Mouse (Mus musculus) stomach, postnatal 0 days (tissue): ENCODE data around the gene Ncoa1. TPM values are rescaled to one million over a fixed set of nuclear protein-coding genes. Genes with fewer than 3 reads are reported as not detected.

Experiments used
- ATAC-seq: fragments of 200-750 bp; cut with Nextera tagmentation; 2 replicates; pipeline ENCODE4 v1.8.0; 2017; ENCODE audit not compliant: low FRiP score, low TSS enrichment
- DNase-seq: peaks from one replicate; pipeline ENCODE4 v3.0.0-alpha.2; 2016; ENCODE audit warnings: low spot score
- H3K27ac ChIP-seq: fragments of 300-500 bp; sonication (generic); replicated peaks from 2 replicates; pipeline ENCODE4 v1.5.1; 2014; ENCODE audit warnings: mild to moderate bottlenecking, control low read depth
- H3K27me3 ChIP-seq: fragments of 300-500 bp; sonication (generic); 2 replicates; pipeline ENCODE4 v1.6.1; 2014; ENCODE audit warnings: low read length; ENCODE audit not compliant: control insufficient read depth, insufficient read depth
- H3K36me3 ChIP-seq: fragments of 300-500 bp; sonication (generic); 2 replicates; pipeline ENCODE4 v1.6.1; 2014; ENCODE audit warnings: low read length, mixed read lengths; ENCODE audit not compliant: control insufficient read depth, insufficient read depth
- H3K4me1 ChIP-seq: fragments of 300-500 bp; sonication (generic); replicated peaks from 2 replicates; pipeline ENCODE4 v1.6.1; 2014; ENCODE audit warnings: antibody characterized with exemption; ENCODE audit not compliant: control insufficient read depth, insufficient read depth
- H3K4me2 ChIP-seq: fragments of 300-500 bp; sonication (generic); replicated peaks from 2 replicates; pipeline ENCODE4 v1.6.1; 2014; ENCODE audit warnings: low read depth, mild to moderate bottlenecking, control low read depth, moderate library complexity
- H3K4me3 ChIP-seq: fragments of 300-500 bp; sonication (generic); 2 replicates; pipeline ENCODE4 v1.5.1; 2014; ENCODE audit warnings: low read depth, low read length, control low read depth
- H3K9ac ChIP-seq: fragments of 300-500 bp; sonication (generic); 2 replicates; pipeline ENCODE4 v1.6.1; 2014; ENCODE audit warnings: mild to moderate bottlenecking, low read length, control low read depth, mixed read lengths
- H3K9me3 ChIP-seq: fragments of 300-500 bp; sonication (generic); 2 replicates; pipeline ENCODE4 v1.6.1; 2016; ENCODE audit warnings: low read length; ENCODE audit not compliant: control insufficient read depth
- CTCF ChIP-seq: IDR thresholded peaks from 2 replicates; pipeline ENCODE4 v1.5.1; 2016; ENCODE audit warnings: antibody characterized with exemption, low read depth, mild to moderate bottlenecking, moderate library complexity
- EP300 ChIP-seq: optimal IDR thresholded peaks from 2 replicates; pipeline ENCODE3; 2016; ENCODE audit warnings: antibody characterized with exemption
- WGBS: fragments of 180-500 bp; shearing (Covaris S2); extraction: QIAGEN DNeasy Blood & Tissue Kit; methylation state at CpG from one replicate; pipeline ENCODE4 v1.1.7; 2014; 5-methylcytosine and 5-hydroxymethylcytosine counted together
- polyA plus RNA-seq: library from polyadenylated mRNA; unstranded; fragments of >200 nt; fragmentation: Nextera tagmentation; extraction: Ambion mirVana; gene quantifications from 2 replicates; pipeline ENCODE4 v1.2.1, GENCODE M21; 2015

Ncoa1 gene
- 5.0 and 6.0 TPM in 2 replicates for polyA plus RNA-seq

- WGBS = 1% methylated on average over 33 of the region's 98 CpGs
- DNase-seq (peak; percentile 84), ATAC-seq (peak; percentile 87)
- H3K27ac ChIP-seq = peak within 1 kb of the TSS; percentile 96
- H3K9me3 ChIP-seq = no peaks in the 10 kb centered on the region
- no peaks in the 10 kb centered on the region for H3K27me3 ChIP-seq
- peaks cover 4% of the 10 kb centered on the region for H3K4me1 ChIP-seq
- H3K9ac ChIP-seq = peak within 1 kb of the TSS; percentile 97
- H3K4me2 ChIP-seq = peak within 1 kb of the TSS; percentile 97
- TF ChIP-seq CTCF = peak; percentile 60
- no peak for TF ChIP-seq EP300
- H3K4me3 ChIP-seq = peak within 1 kb of the TSS; percentile 90
- H3K36me3 ChIP-seq = no peaks in the 10 kb centered on the region
Observed at GRCm38 (mm10) chr12:4476832-4477671, at the start of gene Ncoa1. Gene Ncoa1 (minus strand): TSS chr12:4477182.

GRCm38 (mm10) chr12:4524546-4524945, 47.6 kb upstream of the Ncoa1 start:
- DNase-seq = peak; percentile 18
- Histone ChIP-seq H3K36me3 (no peaks in the 10 kb centered on the region), H3K4me2 (no peak overlapping the region), H3K4me3 (no peak overlapping the region), H3K27ac (no peak overlapping the region), H3K9ac (no peak overlapping the region), H3K27me3 (no peaks in the 10 kb centered on the region), H3K4me1 (peaks cover 4% of the 10 kb centered on the region), H3K9me3 (no peaks in the 10 kb centered on the region)
- 51% methylated on average over 6 of the region's 7 CpGs for WGBS
- TF ChIP-seq CTCF (no peak), EP300 (no peak)
- ATAC-seq = no peak

GRCm38 (mm10) chr12:4523688-4524298, 46.8 kb upstream of the Ncoa1 start:
- no peak for ATAC-seq
- Histone ChIP-seq H3K27me3 (no peaks in the 10 kb centered on the region), H3K36me3 (no peaks in the 10 kb centered on the region), H3K4me1 (peaks cover 4% of the 10 kb centered on the region), H3K27ac (peak overlapping the region; percentile 56), H3K9me3 (no peaks in the 10 kb centered on the region), H3K9ac (peak overlapping the region; percentile 18; the same call in 1 of the 2 replicates), H3K4me2 (no peak overlapping the region), H3K4me3 (no peak overlapping the region)
- 53% methylated on average over 9 of the region's 9 CpGs for WGBS
- no peak for TF ChIP-seq CTCF
- TF ChIP-seq EP300 = no peak
- peak; percentile 16 for DNase-seq

- Histone ChIP-seq H3K27ac (peak overlapping the region; percentile 56), H3K9ac (no peak overlapping the region), H3K9me3 (no peaks in the 10 kb centered on the region), H3K27me3 (no peaks in the 10 kb centered on the region), H3K36me3 (no peaks in the 10 kb centered on the region), H3K4me1 (peaks cover 4% of the 10 kb centered on the region), H3K4me3 (no peak overlapping the region), H3K4me2 (peak overlapping the region; percentile 18)
- ATAC-seq (peak; percentile 64; the same call in 1 of the 2 replicates), DNase-seq (peak; percentile 56)
- TF ChIP-seq CTCF (no peak), EP300 (no peak)
- 4% methylated on average over 10 of the region's 10 CpGs for WGBS
Observed at GRCm38 (mm10) chr12:4523208-4523607, 46.2 kb upstream of the Ncoa1 start.

GRCm38 (mm10) chr12:4518957-4519356, 42.0 kb upstream of the Ncoa1 start:
- no peak overlapping the region for H3K4me3 ChIP-seq
- no peak overlapping the region for H3K9ac ChIP-seq
- TF ChIP-seq EP300 (no peak), CTCF (no peak)
- H3K4me2 ChIP-seq = no peak overlapping the region
- H3K27ac ChIP-seq = no peak overlapping the region
- no peaks in the 10 kb centered on the region for H3K36me3 ChIP-seq
- H3K9me3 ChIP-seq = no peaks in the 10 kb centered on the region
- DNase-seq (no peak), ATAC-seq (no peak)
- peaks cover 4% of the 10 kb centered on the region for H3K4me1 ChIP-seq
- no peaks in the 10 kb centered on the region for H3K27me3 ChIP-seq
- WGBS = 72% methylated on average over 11 of the region's 11 CpGs
